Comparison of ENCODE assay signal across 32 mouse cellular contexts in genomic region chr17:50458232-50458631, GRCm38 (mm10). TPM values are rescaled to one million over a fixed set of nuclear protein-coding genes. Genes with fewer than 3 reads are reported as not detected.
DNase-seq lines count a peak whose midpoint lies in the region; ATAC-seq and TF ChIP-seq lines count a peak whose summit lies in the region.
"Had no signal": no experiment of that assay in that cellular context is flagged by ENCODE, and none has a peak within 500 bp of the region (broad histone marks: within the 10 kb centered on the region; RNA-seq: fewer than 3 reads in every experiment).

No protein-coding gene starts in this region.

- H3K27ac ChIP-seq in liver, embryonic 16.5 days (ENCODE audit: low read length): no peak overlapping the region
- H3K27ac ChIP-seq in liver, embryonic 11.5 days (ENCODE audit: low read depth, low read length): no peak overlapping the region
- H3K27ac ChIP-seq in MEL (ENCODE audit: control insufficient read depth, low read depth, low read length): peak overlapping the region; percentile 38; the same call in 1 of the 2 replicates
- H3K27ac ChIP-seq in embryonic facial prominence, embryonic 10.5 days (replicated peaks): 0 out of 2 replicates have a peak overlapping the region, but pooled peaks have one; percentile 40
- H3K27ac ChIP-seq: embryonic facial prominence, embryonic 15.5 days; hindbrain, embryonic 14.5 days; layer of hippocampus, adult 2 months; left cerebral cortex, adult 2 months; limb, embryonic 12.5 days; liver, embryonic 13.5 days; midbrain, embryonic 15.5 days; neural tube, embryonic 15.5 days had no signal

- ATAC-seq in liver, embryonic 16.5 days (ENCODE audit: low read depth): 0 out of 2 replicates have a peak, but pooled peaks have one; percentile 37
- ATAC-seq in liver, embryonic 11.5 days (replicated peaks; ENCODE audit: low FRiP score): no peak
- ATAC-seq in megakaryocyte, adult 5-6 weeks (ENCODE audit: poor library complexity, severe bottlenecking): peak; percentile 18; the same call in 1 of the 2 replicates
- ATAC-seq: forebrain, embryonic 14.5 days; intestine, postnatal 0 days; midbrain, embryonic 15.5 days had no signal

- no peaks in the 10 kb centered on the region for H3K9me3 ChIP-seq in liver, embryonic 16.5 days (replicated peaks; ENCODE audit: control insufficient read depth, low read length)
- H3K9me3 ChIP-seq in liver, embryonic 11.5 days (ENCODE audit: control insufficient read depth, low read length): no peaks in the 10 kb centered on the region
- H3K9me3 ChIP-seq in MEL (replicated peaks; ENCODE audit: insufficient read depth, low read length): no peaks in the 10 kb centered on the region
- H3K9me3 ChIP-seq in embryonic facial prominence, embryonic 10.5 days: no peaks in the 10 kb centered on the region
- H3K9me3 ChIP-seq: embryonic facial prominence, embryonic 15.5 days; heart, embryonic 12.5 days; limb, embryonic 12.5 days; liver, embryonic 13.5 days; megakaryocyte, embryonic 14.5 days; midbrain, embryonic 15.5 days; neural tube, embryonic 15.5 days had no signal

- no peaks in the 10 kb centered on the region; the same call in 1 of the 2 replicates for H3K4me1 ChIP-seq in liver, embryonic 16.5 days (ENCODE audit: control insufficient read depth, low read depth, low read length)
- H3K4me1 ChIP-seq in liver, embryonic 11.5 days (replicated peaks; ENCODE audit: control insufficient read depth, insufficient read depth, low read length): no peaks in the 10 kb centered on the region
- peaks cover 21 to 44% of the 10 kb centered on the region in 2 experiments for H3K4me1 ChIP-seq in MEL (ENCODE audit: control insufficient read depth in 1 of 2, insufficient read depth in 2 of 2, low read length in 2 of 2)
- H3K4me1 ChIP-seq in embryonic facial prominence, embryonic 10.5 days: no peaks in the 10 kb centered on the region; the same call in 1 of the 2 replicates
- H3K4me1 ChIP-seq: embryonic facial prominence, embryonic 15.5 days; limb, embryonic 12.5 days; midbrain, embryonic 15.5 days; neural tube, embryonic 15.5 days had no signal

- no peak overlapping the region for H3K4me3 ChIP-seq in liver, embryonic 16.5 days (ENCODE audit: low read depth, low read length)
- H3K4me3 ChIP-seq in liver, embryonic 11.5 days (ENCODE audit: low read depth, low read length): no peak overlapping the region
- H3K4me3 ChIP-seq in MEL (ENCODE audit: control insufficient read depth in 1 of 2, insufficient read depth in 1 of 2, low read depth in 2 of 2, low read length in 2 of 2): no peak overlapping the region
- no peak overlapping the region for H3K4me3 ChIP-seq in embryonic facial prominence, embryonic 10.5 days
- H3K4me3 ChIP-seq: embryonic facial prominence, embryonic 15.5 days; heart, embryonic 12.5 days; layer of hippocampus, adult 2 months; left cerebral cortex, adult 2 months; limb, embryonic 12.5 days; liver, embryonic 13.5 days; megakaryocyte, embryonic 14.5 days; midbrain, embryonic 15.5 days; neural tube, embryonic 15.5 days had no signal

- no peak overlapping the region for H3K9ac ChIP-seq in liver, embryonic 16.5 days (ENCODE audit: low read depth, low read length)
- H3K9ac ChIP-seq in liver, embryonic 11.5 days (ENCODE audit: low read depth, low read length): no peak overlapping the region
- H3K9ac ChIP-seq in MEL (ENCODE audit: control insufficient read depth, low read depth, low read length, poor library complexity, severe bottlenecking): peak overlapping the region; percentile 5; the same call in 1 of the 2 replicates
- H3K9ac ChIP-seq: embryonic facial prominence, embryonic 15.5 days; heart, embryonic 12.5 days; hindbrain, embryonic 14.5 days; limb, embryonic 12.5 days; liver, embryonic 13.5 days; lung, embryonic 14.5 days; midbrain, embryonic 15.5 days; neural tube, embryonic 15.5 days had no signal

- no peak for TF ChIP-seq CTCF in MEL (IDR thresholded peaks at IDR 0.05 in 2 of 3, conservative IDR thresholded peaks at IDR 0.05 in 1 of 3; ENCODE audit: control insufficient read depth in 1 of 3, insufficient read depth in 1 of 3, low read depth in 2 of 3, low read length in 3 of 3, poor library complexity in 1 of 3, severe bottlenecking in 1 of 3)

- no peaks in the 10 kb centered on the region for H3K27me3 ChIP-seq in liver, embryonic 16.5 days (ENCODE audit: control insufficient read depth, insufficient read depth, low read depth, low read length)
- no peaks in the 10 kb centered on the region for H3K27me3 ChIP-seq in liver, embryonic 11.5 days (replicated peaks; ENCODE audit: control insufficient read depth, insufficient read depth, low read length)
- H3K27me3 ChIP-seq in MEL (ENCODE audit: control insufficient read depth in 1 of 2, insufficient read depth in 2 of 2, low read length in 2 of 2): no peaks in the 10 kb centered on the region
- H3K27me3 ChIP-seq in embryonic facial prominence, embryonic 10.5 days (replicated peaks; ENCODE audit: low read depth, poor library complexity, severe bottlenecking): no peaks in the 10 kb centered on the region
- H3K27me3 ChIP-seq: embryonic facial prominence, embryonic 15.5 days; limb, embryonic 12.5 days; liver, embryonic 13.5 days; megakaryocyte, embryonic 14.5 days; midbrain, embryonic 15.5 days; neural tube, embryonic 15.5 days had no signal

- TF ChIP-seq POLR2A in MEL (IDR thresholded peaks at IDR 0.05; ENCODE audit: control insufficient read depth in 1 of 2, insufficient read depth in 1 of 2, low read depth in 1 of 2, low read length in 2 of 2, poor library complexity in 1 of 2): no peak

- H3K4me2 ChIP-seq in liver, embryonic 16.5 days (ENCODE audit: low read depth, low read length): no peak overlapping the region
- H3K4me2 ChIP-seq in liver, embryonic 11.5 days: no peak overlapping the region
- H3K4me2 ChIP-seq: embryonic facial prominence, embryonic 15.5 days; heart, embryonic 12.5 days; hindbrain, embryonic 14.5 days; limb, embryonic 12.5 days; liver, embryonic 13.5 days; lung, embryonic 14.5 days; midbrain, embryonic 15.5 days; neural tube, embryonic 15.5 days had no signal

- no peaks in the 10 kb centered on the region for H3K79me2 ChIP-seq in MEL (ENCODE audit: control insufficient read depth, insufficient read depth, low read length, poor library complexity)

- no peak for TF ChIP-seq EP300 in MEL (IDR thresholded peaks at IDR 0.05; ENCODE audit: low read depth in 1 of 2, low read length in 2 of 2)

- no peak for DNase-seq in liver, embryonic 11.5 days (ENCODE audit: low spot score)
- peak; percentile 43 for DNase-seq in MEL (ENCODE audit: low read depth, low spot score)
- no peak for DNase-seq in embryonic facial prominence, embryonic 10.5 days (ENCODE audit: low spot score)
- DNase-seq in adrenal gland, adult (ENCODE audit: inconsistent age in 2 of 2, low spot score in 1 of 2): no peak
- no peak for DNase-seq in right cerebral cortex, postnatal 36 days (ENCODE audit: low spot score in 2 of 2)
- DNase-seq in adrenal gland, adult 8-10 months: no peak
- DNase-seq: adrenal gland, postnatal 14 days; cerebellum, adult 18-20 months; cerebellum, postnatal 14 days; gastrocnemius, postnatal 14 days; heart, adult 18-20 months; heart, postnatal 4 days; kidney, postnatal 25 days; liver, embryonic 13.5 days; lung, embryonic 14.5 days; lung, postnatal 14 days; right cerebral cortex, postnatal 14 days; thymus, adult 18-20 months; thymus, postnatal 36 days had no signal

- 55% methylated on average over 4 of the region's 4 CpGs for WGBS in liver, embryonic 16.5 days (ENCODE audit: insufficient replicate concordance)
- 65% methylated on average over 4 of the region's 4 CpGs for WGBS in liver, embryonic 11.5 days
- WGBS in embryonic facial prominence, embryonic 10.5 days: 80% methylated on average over 4 of the region's 4 CpGs

- no peaks in the 10 kb centered on the region for H3K36me3 ChIP-seq in liver, embryonic 16.5 days (ENCODE audit: control insufficient read depth, insufficient read depth)
- H3K36me3 ChIP-seq in liver, embryonic 11.5 days (ENCODE audit: control insufficient read depth, insufficient read depth, low read length): no peaks in the 10 kb centered on the region
- H3K36me3 ChIP-seq in MEL (ENCODE audit: control insufficient read depth in 1 of 2, insufficient read depth in 2 of 2, low read length in 2 of 2): peaks cover 0 to 30% of the 10 kb centered on the region in 2 experiments; a peak in 2 of 4 replicates
- H3K36me3 ChIP-seq in embryonic facial prominence, embryonic 10.5 days (replicated peaks): no peaks in the 10 kb centered on the region
- H3K36me3 ChIP-seq: embryonic facial prominence, embryonic 15.5 days; heart, embryonic 12.5 days; limb, embryonic 12.5 days; liver, embryonic 13.5 days; midbrain, embryonic 15.5 days; neural tube, embryonic 15.5 days had no signal

- TF ChIP-seq RAD21 in MEL (IDR thresholded peaks at IDR 0.05; ENCODE audit: low read depth, low read length): no peak

TF ChIP-seq in MEL, 35 proteins besides CTCF, POLR2A, EP300 and RAD21:
- TF ChIP-seq CHD1 (IDR thresholded peaks at IDR 0.05; ENCODE audit: low read depth, low read length): no peak
- TF ChIP-seq TBP (IDR thresholded peaks at IDR 0.05; ENCODE audit: low read depth, low read length): 0 out of 2 replicates have a peak, but pooled peaks have one; percentile 11
- TF ChIP-seq NRF1 (IDR thresholded peaks at IDR 0.05; ENCODE audit: insufficient read depth, low read depth, low read length, poor library complexity, severe bottlenecking): no peak

RNA-seq across cellular contexts. Expression of gene Plcl2, which starts 51.0 kb away (rescaled TPM):
- 1.1 and 1.5 TPM in 2 replicates for polyA plus RNA-seq in liver, embryonic 16.5 days (2015; fragmentation: Nextera tagmentation; extraction: Ambion mirVana)
- polyA plus RNA-seq in liver, embryonic 11.5 days (2014; fragmentation: Nextera tagmentation; extraction: Ambion mirVana): 3.2 and 3.4 TPM in 2 replicates
- total RNA-seq in MEL (2012; rRNA removed): 56.0 and 83.7 TPM in 2 replicates
- polyA plus RNA-seq in MEL (2012; ENCODE audit: insufficient read depth in 1 of 2, insufficient read length in 2 of 2, low read depth in 1 of 2, low replicate concordance in 2 of 2, missing spikeins in 1 of 2): 10 to 100 TPM in 1 of 2 experiments, not detected in 1; 23.6 TPM
- 5.1 and 6.0 TPM in 2 replicates for polyA plus RNA-seq in embryonic facial prominence, embryonic 10.5 days (2016; fragmentation: Nextera tagmentation; extraction: Ambion mirVana)
- total RNA-seq in megakaryocyte, adult 5-6 weeks (2015): 52.0 and 54.7 TPM in 2 replicates
- 58.9 and 61.4 TPM in 2 replicates for total RNA-seq in megakaryocyte, adult 5-6 weeks (2017)
- 10 to 100 TPM; 60.4 to 90.4 (median 69.1) TPM for total RNA-seq in adrenal gland, adult 8-10 months (2022)

Comparison
In these comparisons a context has a peak if more than half of its experiments do, and no peak if none do; other contexts are left out.
1. H3K27ac ChIP-seq: peak in MEL (single experiment) and embryonic facial prominence, embryonic 10.5 days (single experiment); none in liver, embryonic 16.5 days (single experiment) and liver, embryonic 11.5 days (single experiment).